Mouse (Mus musculus): ENCODE results near the gene Efhc1. TPM values are rescaled to one million over a fixed set of nuclear protein-coding genes. Genes with fewer than 3 reads are reported as not detected.
A peak's percentile ranks its signal among the peaks of the same experiment; 100 is the strongest.
"Not testable (repeated sequence)": the region's sequence is repeated elsewhere in the genome, so short reads cannot be mapped to it uniquely, and the experiment has no call there.

Efhc1 gene
- polyA plus RNA-seq, 1 experiment, result 0.09 TPM

- H3K27me3 ChIP-seq (ENCODE audit: control insufficient read depth, insufficient read depth, insufficient read length), result no peaks in the 10 kb centered on the region
- H3ac ChIP-seq (ENCODE audit: control insufficient read depth, insufficient read length, low read depth), result no peak overlapping the region
- no peaks in the 10 kb centered on the region for H3K79me3 ChIP-seq (ENCODE audit: low read depth)
- no peaks in the 10 kb centered on the region for H3K36me3 ChIP-seq (ENCODE audit: control insufficient read depth, insufficient read depth)
- H3K4me3 ChIP-seq (ENCODE audit: insufficient read depth, poor library complexity, severe bottlenecking), result no peak overlapping the region
- TF ChIP-seq CTCF (IDR thresholded peaks at IDR 0.05; ENCODE audit: control insufficient read depth, insufficient read depth, insufficient read length), result no peak
- TF ChIP-seq MYOG (IDR thresholded peaks at IDR 0.05; ENCODE audit: control insufficient read depth, extremely low read depth, insufficient read length), result no peak
- TF ChIP-seq CEBPB (IDR thresholded peaks at IDR 0.05; ENCODE audit: low read depth), result no peak
- no peak for TF ChIP-seq FOSL1 (IDR thresholded peaks at IDR 0.05; ENCODE audit: insufficient read depth, low read length, poor library complexity, severe bottlenecking)
- no peak for TF ChIP-seq MYOD1 (IDR thresholded peaks at IDR 0.05; ENCODE audit: control insufficient read depth, insufficient read length, low read depth)
- TF ChIP-seq MAX (IDR thresholded peaks at IDR 0.05), result no peak
- TF ChIP-seq USF1 (IDR thresholded peaks at IDR 0.05; ENCODE audit: low read depth), result no peak
- no peaks in the 10 kb centered on the region for H3K79me2 ChIP-seq (ENCODE audit: control insufficient read depth, insufficient read depth)
Observed at GRCm38 (mm10) chr1:20921081-20921528, 30.3 kb upstream of the Efhc1 start.

GRCm38 (mm10) chr1:20922612-20923399 lies 28.6 kb upstream of the Efhc1 start:
- H3K4me3 ChIP-seq (ENCODE audit: insufficient read depth, poor library complexity, severe bottlenecking), result no peak overlapping the region
- H3K79me3 ChIP-seq (ENCODE audit: low read depth), result no peaks in the 10 kb centered on the region

GRCm38 (mm10) chr1:20925324-20925723 lies 26.1 kb upstream of the Efhc1 start:
- not testable (repeated sequence) for H3K4me3 ChIP-seq (ENCODE audit: insufficient read depth, poor library complexity, severe bottlenecking); H3ac ChIP-seq (ENCODE audit: control insufficient read depth, insufficient read length, low read depth); H3K36me3 ChIP-seq (ENCODE audit: control insufficient read depth, insufficient read depth); H3K79me3 ChIP-seq (ENCODE audit: low read depth); H3K27me3 ChIP-seq (ENCODE audit: control insufficient read depth, insufficient read depth, insufficient read length); H3K79me2 ChIP-seq (ENCODE audit: control insufficient read depth, insufficient read depth)

More at GRCm38 (mm10) chr1:20922612-20923399, 28.6 kb upstream of the Efhc1 start:
- H3K27me3 ChIP-seq (ENCODE audit: control insufficient read depth, insufficient read depth, insufficient read length), result no peaks in the 10 kb centered on the region
- TF ChIP-seq CEBPB (IDR thresholded peaks at IDR 0.05; ENCODE audit: low read depth) (no peak), MYOD1 (IDR thresholded peaks at IDR 0.05; ENCODE audit: control insufficient read depth, insufficient read length, low read depth) (peak; percentile 51), MYOG (IDR thresholded peaks at IDR 0.05; ENCODE audit: control insufficient read depth, extremely low read depth, insufficient read length) (no peak)
- H3K36me3 ChIP-seq (ENCODE audit: control insufficient read depth, insufficient read depth), result no peaks in the 10 kb centered on the region
- no peak overlapping the region for H3ac ChIP-seq (ENCODE audit: control insufficient read depth, insufficient read length, low read depth)
- H3K79me2 ChIP-seq (ENCODE audit: control insufficient read depth, insufficient read depth), result no peaks in the 10 kb centered on the region

- Histone ChIP-seq H3K36me3 (ENCODE audit: control insufficient read depth, insufficient read depth) (no peaks in the 10 kb centered on the region), H3K79me3 (ENCODE audit: low read depth) (no peaks in the 10 kb centered on the region), H3K79me2 (ENCODE audit: control insufficient read depth, insufficient read depth) (no peaks in the 10 kb centered on the region), H3K4me3 (ENCODE audit: insufficient read depth, poor library complexity, severe bottlenecking) (no peak overlapping the region), H3K27me3 (ENCODE audit: control insufficient read depth, insufficient read depth, insufficient read length) (no peaks in the 10 kb centered on the region), H3ac (ENCODE audit: control insufficient read depth, insufficient read length, low read depth) (no peak overlapping the region)
- TF ChIP-seq USF1 (IDR thresholded peaks at IDR 0.05; ENCODE audit: low read depth), result no peak
- TF ChIP-seq FOSL1 (IDR thresholded peaks at IDR 0.05; ENCODE audit: insufficient read depth, low read length, poor library complexity, severe bottlenecking), result no peak
- no peak for TF ChIP-seq MAX (IDR thresholded peaks at IDR 0.05)
- no peak for TF ChIP-seq MYOG (IDR thresholded peaks at IDR 0.05; ENCODE audit: control insufficient read depth, extremely low read depth, insufficient read length)
- TF ChIP-seq CTCF (IDR thresholded peaks at IDR 0.05; ENCODE audit: control insufficient read depth, insufficient read depth, insufficient read length), result no peak
- no peak for TF ChIP-seq CEBPB (IDR thresholded peaks at IDR 0.05; ENCODE audit: low read depth)
Observed at GRCm38 (mm10) chr1:20925926-20926325, 25.5 kb upstream of the Efhc1 start.

GRCm38 (mm10) chr1:20926376-20926775 lies 25.1 kb upstream of the Efhc1 start:
- TF ChIP-seq CTCF (IDR thresholded peaks at IDR 0.05; ENCODE audit: control insufficient read depth, insufficient read depth, insufficient read length) (no peak), CEBPB (IDR thresholded peaks at IDR 0.05; ENCODE audit: low read depth) (no peak), MYOD1 (IDR thresholded peaks at IDR 0.05; ENCODE audit: control insufficient read depth, insufficient read length, low read depth) (no peak), USF1 (IDR thresholded peaks at IDR 0.05; ENCODE audit: low read depth) (no peak), MAX (IDR thresholded peaks at IDR 0.05) (no peak), FOSL1 (IDR thresholded peaks at IDR 0.05; ENCODE audit: insufficient read depth, low read length, poor library complexity, severe bottlenecking) (no peak), MYOG (IDR thresholded peaks at IDR 0.05; ENCODE audit: control insufficient read depth, extremely low read depth, insufficient read length) (no peak)
- H3K27me3 ChIP-seq (ENCODE audit: control insufficient read depth, insufficient read depth, insufficient read length), result no peaks in the 10 kb centered on the region
- H3K4me3 ChIP-seq (ENCODE audit: insufficient read depth, poor library complexity, severe bottlenecking), result no peak overlapping the region
- no peaks in the 10 kb centered on the region for H3K36me3 ChIP-seq (ENCODE audit: control insufficient read depth, insufficient read depth)
- H3K79me3 ChIP-seq (ENCODE audit: low read depth), result no peaks in the 10 kb centered on the region
- H3ac ChIP-seq (ENCODE audit: control insufficient read depth, insufficient read length, low read depth), result no peak overlapping the region
- H3K79me2 ChIP-seq (ENCODE audit: control insufficient read depth, insufficient read depth), result no peaks in the 10 kb centered on the region

- Histone ChIP-seq H3K79me2 (ENCODE audit: control insufficient read depth, insufficient read depth) (no peaks in the 10 kb centered on the region), H3ac (ENCODE audit: control insufficient read depth, insufficient read length, low read depth) (no peak overlapping the region), H3K4me3 (ENCODE audit: insufficient read depth, poor library complexity, severe bottlenecking) (no peak overlapping the region), H3K36me3 (ENCODE audit: control insufficient read depth, insufficient read depth) (no peaks in the 10 kb centered on the region), H3K79me3 (ENCODE audit: low read depth) (no peaks in the 10 kb centered on the region), H3K27me3 (ENCODE audit: control insufficient read depth, insufficient read depth, insufficient read length) (no peaks in the 10 kb centered on the region)
- TF ChIP-seq CEBPB (IDR thresholded peaks at IDR 0.05; ENCODE audit: low read depth) (no peak), USF1 (IDR thresholded peaks at IDR 0.05; ENCODE audit: low read depth) (no peak), CTCF (IDR thresholded peaks at IDR 0.05; ENCODE audit: control insufficient read depth, insufficient read depth, insufficient read length) (no peak), MAX (IDR thresholded peaks at IDR 0.05) (no peak), MYOD1 (IDR thresholded peaks at IDR 0.05; ENCODE audit: control insufficient read depth, insufficient read length, low read depth) (no peak), FOSL1 (IDR thresholded peaks at IDR 0.05; ENCODE audit: insufficient read depth, low read length, poor library complexity, severe bottlenecking) (no peak), MYOG (IDR thresholded peaks at IDR 0.05; ENCODE audit: control insufficient read depth, extremely low read depth, insufficient read length) (no peak)
Observed at GRCm38 (mm10) chr1:20928487-20928886, 22.9 kb upstream of the Efhc1 start.
